Mouse (Mus musculus): Measurements from ENCODE around the gene Btbd35f18. TPM values are rescaled to one million over a fixed set of nuclear protein-coding genes. Genes with fewer than 3 reads are reported as not detected.

Btbd35f18 gene
- polyA plus RNA-seq (2014; fragmentation: Illumina TruSeq; extraction: RNeasy Lipid Tissue Mini Kit (QIAGEN cat#74804); ENCODE audit: low read depth, low replicate concordance): not detected

GRCm38 (mm10) chrX:3699933-3700332 is at the start of gene Btbd35f18:
TSS of gene Btbd35f18 (plus strand) at chrX:3700233.

Other genes with a start within 250 kb of the Btbd35f18 start
- gene Btbd35f10, start 52.7 kb downstream of the Btbd35f18 start, polyA plus RNA-seq (2014; fragmentation: Illumina TruSeq; extraction: RNeasy Lipid Tissue Mini Kit (QIAGEN cat#74804); ENCODE audit: low read depth, low replicate concordance): not detected

Measured in sigmoid colon, adult 10 weeks (tissue).